Mouse (Mus musculus) kidney, adult 2 months (tissue): Measurements from ENCODE around the gene Hddc3.

Experiments
- CTCF ChIP-seq: fragments of 200-500 bp; conservative IDR thresholded peaks from 2 replicates; pipeline ENCODE4 v1.5.1; 2011; ENCODE audit warnings: low read depth, mild to moderate bottlenecking, control low read depth, low read length, moderate library complexity, mixed read lengths; ENCODE audit not compliant: insufficient read depth, insufficient read length
- POLR2A ChIP-seq: fragments of 200-500 bp; IDR thresholded peaks from one replicate; pipeline ENCODE4 v1.6.1; 2011; ENCODE audit warnings: low read depth, low read length, control low read depth

GRCm38 (mm10) chr7:80324043-80324815 is 18.7 kb upstream of the Hddc3 start, which contains the start of gene Rccd1:
- no peak for TF ChIP-seq CTCF
- peak; percentile 64 for TF ChIP-seq POLR2A
